Mouse (Mus musculus): ENCODE measurements around the gene Fam76a.
A peak's percentile ranks its signal among the peaks of the same experiment; 100 is the strongest.

Fam76a gene

GRCm38 (mm10) chr4:132922558-132923008 is at the start of gene Fam76a:
Fam76a (minus strand) TSS chr4:132922558.
- peak; percentile 99 to 100 for DNase-seq (ENCODE audit: low spot score in 2 of 2)

- no peak for DNase-seq (ENCODE audit: low spot score in 2 of 2)
These were observed 49.7 kb upstream of the Fam76a start for GRCm38 (mm10) chr4:132972101-132972500.

GRCm38 (mm10) chr4:132971601-132972000 is 49.2 kb upstream of the Fam76a start:
- DNase-seq (ENCODE audit: low spot score in 2 of 2), result no peak

GRCm38 (mm10) chr4:132968105-132968938 is 46.0 kb upstream of the Fam76a start:
- no peak for DNase-seq (ENCODE audit: low spot score in 2 of 2)

GRCm38 (mm10) chr4:132964473-132964872 is 42.1 kb upstream of the Fam76a start:
- no peak for DNase-seq (ENCODE audit: low spot score in 2 of 2)

- no peak for DNase-seq (ENCODE audit: low spot score in 2 of 2)
These were observed 41.7 kb upstream of the Fam76a start for GRCm38 (mm10) chr4:132964064-132964463.

GRCm38 (mm10) chr4:132963436-132963835 is 41.1 kb upstream of the Fam76a start:
- DNase-seq (ENCODE audit: low spot score in 2 of 2), result no peak

GRCm38 (mm10) chr4:132962628-132963027 is 40.3 kb upstream of the Fam76a start:
- no peak for DNase-seq (ENCODE audit: low spot score in 2 of 2)

- no peak for DNase-seq (ENCODE audit: low spot score in 2 of 2)
These were observed 39.5 kb upstream of the Fam76a start for GRCm38 (mm10) chr4:132961866-132962265.

GRCm38 (mm10) chr4:132960864-132961639 is 38.7 kb upstream of the Fam76a start:
- DNase-seq (ENCODE audit: low spot score in 2 of 2), result no peak

GRCm38 (mm10) chr4:132960313-132960712 is 38.0 kb upstream of the Fam76a start:
- no peak for DNase-seq (ENCODE audit: low spot score in 2 of 2)

- no peak for DNase-seq (ENCODE audit: low spot score in 2 of 2)
These were observed 37.3 kb upstream of the Fam76a start for GRCm38 (mm10) chr4:132959679-132960045.

GRCm38 (mm10) chr4:132958741-132959678 is 36.7 kb upstream of the Fam76a start:
- no peak for DNase-seq (ENCODE audit: low spot score in 2 of 2)

- DNase-seq (ENCODE audit: low spot score in 2 of 2), result no peak
These were observed 33.0 kb upstream of the Fam76a start for GRCm38 (mm10) chr4:132955395-132955791.

- DNase-seq (ENCODE audit: low spot score in 2 of 2), result no peak
These were observed 32.4 kb upstream of the Fam76a start for GRCm38 (mm10) chr4:132954530-132955394.

- no peak for DNase-seq (ENCODE audit: low spot score in 2 of 2)
These were observed 28.6 kb upstream of the Fam76a start for GRCm38 (mm10) chr4:132950999-132951398.

- DNase-seq (ENCODE audit: low spot score in 2 of 2), result no peak
These were observed 27.6 kb upstream of the Fam76a start for GRCm38 (mm10) chr4:132949882-132950532.

- peak in 1 of 2 experiments; percentile 22 for DNase-seq (ENCODE audit: low spot score in 2 of 2)
These were observed 24.0 kb upstream of the Fam76a start for GRCm38 (mm10) chr4:132946047-132947001.
